Mouse (Mus musculus) intestine, embryonic 14.5 days (tissue): ENCODE measurements at regions not wholly inside any gene's neighbourhood (a gene's known extent, or its start where the extent isn't known, plus 50 kb on each side); places are given as distances from the start of the nearest gene placed in this dataset.
"Not testable (repeated sequence)": the region's sequence is repeated elsewhere in the genome, so short reads cannot be mapped to it uniquely, and the experiment has no call there.

Source experiments
- ATAC-seq: fragments of 200-750 bp; cut with Nextera tagmentation; replicated peaks from 2 replicates; pipeline ENCODE4 v1.8.0; 2017; ENCODE audit warnings: low read depth, moderate number of reproducible peaks, moderate TSS enrichment, moderate library complexity; ENCODE audit not compliant: low FRiP score, low TSS enrichment
- DNase-seq: peaks from one replicate; pipeline ENCODE4 v3.0.0-alpha.2; 2018; ENCODE audit warnings: low spot score
- H3K27ac ChIP-seq: fragments of 300-500 bp; sonication (generic); 2 replicates; pipeline ENCODE4 v1.5.1; 2014; ENCODE audit warnings: low read depth, mild to moderate bottlenecking, control low read depth
- H3K27me3 ChIP-seq: fragments of 300-500 bp; sonication (generic); replicated peaks from 2 replicates; pipeline ENCODE4 v1.6.1; 2014; ENCODE audit warnings: low read length, control low read depth; ENCODE audit not compliant: control insufficient read depth, insufficient read depth
- H3K36me3 ChIP-seq: fragments of 300-500 bp; sonication (generic); 2 replicates; pipeline ENCODE4 v1.6.1; 2014; ENCODE audit warnings: low read length, control low read depth; ENCODE audit not compliant: control insufficient read depth, insufficient read depth
- H3K4me1 ChIP-seq: fragments of 300-500 bp; sonication (generic); replicated peaks from 2 replicates; pipeline ENCODE4 v1.6.1; 2014; ENCODE audit warnings: low read length, control low read depth, mixed read lengths; ENCODE audit not compliant: control insufficient read depth, insufficient read depth
- H3K4me2 ChIP-seq: fragments of 300-500 bp; sonication (generic); 2 replicates; pipeline ENCODE4 v1.6.1; 2014; ENCODE audit warnings: low read length
- H3K4me3 ChIP-seq: fragments of 300-500 bp; sonication (generic); 2 replicates; pipeline ENCODE4 v1.5.1; 2014; ENCODE audit warnings: low read depth, low read length, control low read depth, mixed read lengths
- H3K9ac ChIP-seq: fragments of 300-500 bp; sonication (generic); 2 replicates; pipeline ENCODE4 v1.6.1; 2014; ENCODE audit warnings: mild to moderate bottlenecking, low read length
- H3K9me3 ChIP-seq: fragments of 300-500 bp; sonication (generic); 2 replicates; pipeline ENCODE4 v1.6.1; 2016; ENCODE audit warnings: low read length, control low read depth; ENCODE audit not compliant: control insufficient read depth
- WGBS: fragments of 180-500 bp; shearing (Covaris S2); extraction: QIAGEN DNeasy Blood & Tissue Kit; methylation state at CpG from one replicate; pipeline ENCODE4 v1.1.7; 2014; 5-methylcytosine and 5-hydroxymethylcytosine counted together

DNA sequence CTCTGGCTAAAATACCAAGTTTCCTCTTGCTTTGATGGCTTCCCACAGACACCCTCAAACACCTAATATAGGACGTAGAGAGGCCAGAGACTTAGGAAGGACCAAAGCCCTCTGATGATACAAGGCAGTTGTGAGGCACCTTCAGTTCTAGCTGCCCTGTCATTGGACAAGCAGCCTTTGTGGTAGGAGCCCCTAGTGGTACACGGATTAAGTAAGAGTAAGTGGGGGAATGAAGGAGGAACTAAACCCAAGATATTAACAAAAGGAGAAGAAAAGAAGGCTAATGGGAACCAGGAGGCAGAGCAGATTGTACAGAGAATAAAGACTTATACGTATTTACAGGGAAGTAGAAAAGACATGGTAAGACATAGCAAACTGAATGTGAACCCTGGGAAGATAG is 352.3 kb upstream of the Tmco5 start:
- 86% methylated on average over 1 of the region's 3 CpGs for WGBS

DNA sequence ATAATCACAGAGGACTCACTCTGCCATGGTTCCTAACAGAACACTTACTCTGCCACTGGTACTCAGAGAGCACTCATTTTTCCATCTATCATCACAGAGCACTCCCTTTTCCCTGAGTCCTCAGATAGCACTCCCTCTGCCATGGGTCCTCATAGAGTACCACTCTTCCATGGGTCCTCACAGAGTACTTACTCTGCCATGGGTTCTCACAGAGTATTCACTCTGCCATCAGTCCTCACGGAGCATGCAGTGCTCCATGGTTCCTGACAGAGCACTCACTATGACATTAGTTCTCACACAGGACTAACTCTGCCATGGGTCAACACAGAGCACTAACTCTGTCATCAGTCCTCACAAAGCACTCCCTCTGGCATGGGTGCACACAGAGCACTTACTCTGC is 342.0 kb upstream of the Tmco5 start:
- Histone ChIP-seq H3K9ac (no peak overlapping the region), H3K9me3 (peaks cover 17% of the 10 kb centered on the region), H3K27me3 (no peaks in the 10 kb centered on the region), H3K4me1 (no peaks in the 10 kb centered on the region), H3K4me2 (no peak overlapping the region), H3K27ac (no peak overlapping the region), H3K4me3 (no peak overlapping the region), H3K36me3 (no peaks in the 10 kb centered on the region)
- DNase-seq (no peak), ATAC-seq (no peak)
- 93% methylated on average over 1 of the region's 1 CpGs for WGBS

More for the DNA sequence above, 352.3 kb upstream of the Tmco5 start:
- not testable (repeated sequence) for H3K27ac ChIP-seq, H3K4me2 ChIP-seq, DNase-seq, H3K36me3 ChIP-seq, H3K27me3 ChIP-seq, H3K9me3 ChIP-seq, H3K9ac ChIP-seq, H3K4me3 ChIP-seq, H3K4me1 ChIP-seq, ATAC-seq

DNA sequence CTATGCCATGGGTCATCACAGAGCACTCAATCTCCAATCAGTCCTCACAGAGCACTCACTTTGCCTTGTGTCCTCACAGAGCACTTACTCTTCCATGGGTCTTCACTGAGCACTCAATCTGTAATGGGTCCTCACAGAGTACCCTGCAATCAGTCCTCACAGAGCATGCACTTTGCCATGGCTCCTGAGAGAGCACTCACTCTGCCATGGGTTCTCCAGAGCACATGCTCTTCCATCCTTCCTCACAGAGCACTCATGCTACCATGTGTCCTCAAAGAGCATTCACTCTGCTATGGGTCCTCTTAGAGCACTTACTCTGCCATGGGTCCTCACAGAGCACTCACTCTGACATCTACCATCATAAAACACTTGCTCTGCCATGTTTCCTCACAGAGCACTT is 319.1 kb upstream of the Tmco5 start:
- H3K4me2 ChIP-seq, result no peak overlapping the region
- DNase-seq (no peak), ATAC-seq (no peak)
- H3K4me1 ChIP-seq, result no peaks in the 10 kb centered on the region
- no peak overlapping the region for H3K4me3 ChIP-seq
- no peak overlapping the region for H3K9ac ChIP-seq
- no peak overlapping the region for H3K27ac ChIP-seq
- H3K36me3 ChIP-seq, result no peaks in the 10 kb centered on the region
- no peaks in the 10 kb centered on the region for H3K27me3 ChIP-seq
- H3K9me3 ChIP-seq, result no peaks in the 10 kb centered on the region

DNA sequence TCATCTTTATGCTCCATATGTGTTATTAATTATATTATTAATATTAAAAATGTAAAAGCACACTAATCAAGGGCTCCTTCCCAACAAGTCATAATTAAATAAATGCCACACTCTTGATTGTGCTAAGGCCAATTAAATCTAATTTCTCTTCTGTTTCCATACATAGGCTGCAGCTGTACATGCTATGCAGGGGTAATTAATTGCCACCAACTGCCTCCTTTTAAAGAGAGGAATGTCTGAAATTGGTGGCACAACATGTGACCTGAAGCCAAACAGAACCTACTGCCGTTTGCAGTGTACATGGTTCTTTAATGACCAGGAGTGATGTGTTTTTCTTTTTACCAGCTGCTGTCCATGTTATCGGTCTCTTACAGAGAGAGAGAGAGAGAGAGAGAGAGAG is 294.5 kb upstream of the Tmco5 start:
- Histone ChIP-seq H3K4me2 (no peak overlapping the region), H3K9ac (no peak overlapping the region), H3K9me3 (no peaks in the 10 kb centered on the region), H3K4me1 (no peaks in the 10 kb centered on the region), H3K27me3 (no peaks in the 10 kb centered on the region), H3K4me3 (no peak overlapping the region), H3K27ac (no peak overlapping the region), H3K36me3 (no peaks in the 10 kb centered on the region)
- DNase-seq (no peak), ATAC-seq (no peak)
- 38% methylated on average over 2 of the region's 2 CpGs for WGBS

DNA sequence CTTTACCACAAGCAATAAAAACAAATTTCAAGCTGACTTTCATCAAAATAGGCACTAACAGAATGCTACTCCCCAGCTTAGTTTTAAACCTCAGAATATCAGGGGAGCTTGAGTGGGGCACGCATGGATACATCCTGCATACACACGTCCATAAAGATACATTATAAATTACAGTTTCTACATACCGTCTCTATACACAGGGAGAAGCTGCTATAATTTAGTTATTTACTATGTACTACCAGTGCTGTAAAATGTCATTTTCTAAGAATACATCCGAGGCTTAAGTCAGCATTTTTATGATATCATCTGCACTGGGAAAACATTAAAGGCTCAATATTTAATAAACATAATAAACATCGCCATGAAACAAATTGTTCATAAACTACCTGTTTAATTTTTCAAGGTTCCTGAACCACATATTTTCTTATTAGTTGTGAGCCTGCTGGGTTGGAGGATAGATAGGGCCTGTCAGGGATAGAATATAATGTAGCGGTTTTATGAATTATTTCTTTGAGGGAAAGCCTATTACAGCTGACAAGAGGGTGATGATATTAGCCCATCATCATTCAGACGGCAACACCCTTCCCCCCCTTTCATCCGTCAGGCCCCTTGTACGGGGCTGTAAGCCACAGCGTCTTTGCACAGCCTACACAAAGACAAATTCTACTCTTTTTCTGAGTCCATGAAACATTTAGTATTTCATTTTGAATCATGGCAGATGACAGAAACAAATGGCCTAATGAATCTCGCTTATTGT is 292.1 kb upstream of the Tmco5 start:
- Histone ChIP-seq H3K9me3 (no peaks in the 10 kb centered on the region), H3K36me3 (no peaks in the 10 kb centered on the region), H3K4me2 (no peak overlapping the region), H3K4me1 (no peaks in the 10 kb centered on the region), H3K9ac (no peak overlapping the region), H3K27ac (no peak overlapping the region), H3K27me3 (no peaks in the 10 kb centered on the region), H3K4me3 (no peak overlapping the region)
- WGBS, result 77% methylated on average over 11 of the region's 11 CpGs
- ATAC-seq (no peak), DNase-seq (no peak)

DNA sequence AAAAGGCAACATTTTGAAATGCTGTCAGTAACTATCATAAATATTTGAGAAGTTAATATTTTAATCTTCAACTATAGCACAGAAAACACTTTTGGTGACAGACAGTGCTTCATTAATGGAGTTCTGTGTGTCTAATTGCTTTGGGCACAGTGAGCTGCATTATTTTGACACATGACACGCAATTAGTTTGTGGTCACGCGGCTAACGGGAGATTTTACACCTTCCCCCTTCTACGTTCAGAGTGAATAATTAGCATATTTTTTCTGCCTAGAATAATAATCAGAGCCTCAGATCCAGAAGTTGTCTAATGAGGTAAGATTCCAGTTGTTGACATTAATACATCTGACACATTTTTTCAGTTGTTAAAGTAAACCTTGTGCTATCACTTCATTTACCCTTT is 272.6 kb upstream of the Tmco5 start:
- WGBS, result 97% methylated on average over 5 of the region's 5 CpGs
- no peak for ATAC-seq
- no peak for DNase-seq
- H3K36me3 ChIP-seq, result no peaks in the 10 kb centered on the region
- H3K4me1 ChIP-seq, result no peaks in the 10 kb centered on the region
- H3K4me2 ChIP-seq, result no peak overlapping the region
- H3K27ac ChIP-seq, result no peak overlapping the region
- H3K4me3 ChIP-seq, result no peak overlapping the region
- no peaks in the 10 kb centered on the region for H3K27me3 ChIP-seq
- no peak overlapping the region for H3K9ac ChIP-seq
- no peaks in the 10 kb centered on the region for H3K9me3 ChIP-seq

DNA sequence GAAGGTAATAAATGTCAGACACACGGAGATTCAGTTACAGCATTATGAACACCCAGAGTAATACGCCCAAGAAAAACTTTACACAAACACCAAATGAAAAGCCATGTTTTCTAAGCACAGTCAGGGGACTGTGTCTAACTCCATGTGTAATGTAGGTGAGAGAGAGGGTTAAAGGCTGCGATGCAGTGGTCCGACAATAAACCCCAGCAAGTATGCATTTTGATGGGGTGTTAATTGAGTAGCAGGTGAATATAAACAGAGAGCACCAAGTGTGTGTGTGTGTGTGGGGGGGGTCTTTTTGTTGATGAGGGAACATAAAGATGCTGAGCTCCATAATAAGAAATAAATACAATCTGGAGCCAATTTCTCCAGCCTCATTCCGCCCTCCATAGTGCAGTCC is 238.6 kb upstream of the Tmco5 start:
- Histone ChIP-seq H3K9ac (no peak overlapping the region), H3K4me3 (no peak overlapping the region), H3K9me3 (no peaks in the 10 kb centered on the region), H3K4me2 (no peak overlapping the region), H3K36me3 (no peaks in the 10 kb centered on the region), H3K27ac (no peak overlapping the region), H3K4me1 (no peaks in the 10 kb centered on the region), H3K27me3 (no peaks in the 10 kb centered on the region)
- WGBS, result 68% methylated on average over 5 of the region's 5 CpGs
- ATAC-seq (no peak), DNase-seq (no peak)

DNA sequence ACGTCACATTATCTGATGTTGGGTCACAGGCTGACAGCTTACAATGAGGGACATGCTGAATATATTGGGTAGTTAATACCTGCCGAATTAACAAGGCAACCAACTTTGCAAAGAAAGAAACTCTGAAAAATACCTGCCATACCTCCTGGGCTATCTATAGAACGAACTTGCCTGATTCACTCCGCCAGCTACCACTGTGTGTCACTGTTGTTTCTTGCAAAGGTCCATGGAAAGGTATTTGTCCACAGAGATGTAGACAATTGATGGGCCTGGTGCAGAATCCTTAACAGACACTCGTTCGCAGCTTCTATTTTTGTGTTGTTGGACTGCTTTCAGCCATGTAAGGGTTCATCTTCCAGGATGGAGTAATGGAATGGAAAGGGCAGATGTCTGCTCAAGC is 226.4 kb upstream of the Tmco5 start:
- no peak overlapping the region for H3K9ac ChIP-seq
- H3K4me2 ChIP-seq, result no peak overlapping the region
- no peak overlapping the region for H3K27ac ChIP-seq
- 88% methylated on average over 6 of the region's 6 CpGs for WGBS
- no peaks in the 10 kb centered on the region for H3K36me3 ChIP-seq
- no peak for ATAC-seq
- no peaks in the 10 kb centered on the region for H3K27me3 ChIP-seq
- no peaks in the 10 kb centered on the region for H3K9me3 ChIP-seq
- no peak for DNase-seq
- no peaks in the 10 kb centered on the region for H3K4me1 ChIP-seq
- no peak overlapping the region for H3K4me3 ChIP-seq

DNA sequence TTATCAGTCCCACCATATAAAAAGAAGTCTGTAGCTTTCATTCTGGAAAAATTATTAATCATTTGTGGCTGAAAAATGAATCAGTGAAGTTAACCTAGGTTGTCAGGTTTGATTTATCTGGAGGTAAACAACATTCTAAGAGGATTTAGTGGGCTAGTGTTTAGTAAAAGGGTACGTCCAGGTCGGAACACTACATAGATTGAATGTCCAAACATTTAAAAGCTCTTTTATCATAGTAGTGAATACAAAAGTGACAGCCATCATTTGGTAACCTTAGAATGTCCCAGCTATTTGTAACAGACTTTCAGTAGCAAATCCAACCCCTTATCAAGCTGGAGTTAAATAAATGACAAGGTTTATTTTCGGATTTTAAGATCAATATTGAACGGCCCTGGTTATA is 192.7 kb upstream of the Tmco5 start:
- no peaks in the 10 kb centered on the region for H3K27me3 ChIP-seq
- H3K4me1 ChIP-seq, result no peaks in the 10 kb centered on the region
- H3K36me3 ChIP-seq, result no peaks in the 10 kb centered on the region
- DNase-seq, result no peak
- no peak overlapping the region for H3K4me2 ChIP-seq
- WGBS, result 55% methylated on average over 4 of the region's 4 CpGs
- no peak overlapping the region for H3K4me3 ChIP-seq
- no peak overlapping the region for H3K27ac ChIP-seq
- no peaks in the 10 kb centered on the region for H3K9me3 ChIP-seq
- H3K9ac ChIP-seq, result no peak overlapping the region
- ATAC-seq, result no peak
